Mouse (Mus musculus) olfactory bulb, adult 2 months (tissue): ENCODE results near the gene Rtp1. TPM values are rescaled to one million over a fixed set of nuclear protein-coding genes. Genes with fewer than 3 reads are reported as not detected.

Source experiments
- H3K27ac ChIP-seq: fragments of 200-500 bp; 2 replicates; pipeline ENCODE4 v1.5.1; 2012; ENCODE audit warnings: low read depth, low read length; ENCODE audit not compliant: insufficient read depth
- H3K4me1 ChIP-seq: fragments of 200-500 bp; 2 replicates; pipeline ENCODE4 v1.6.1; 2012; ENCODE audit warnings: low read length; ENCODE audit not compliant: control insufficient read depth, insufficient read depth
- H3K4me3 ChIP-seq: fragments of 200-500 bp; 2 replicates; pipeline ENCODE4 v1.5.1; 2012; ENCODE audit warnings: mild to moderate bottlenecking, low read depth, low read length, moderate library complexity; ENCODE audit not compliant: insufficient read depth
- CTCF ChIP-seq: fragments of 200-500 bp; IDR thresholded peaks from 2 replicates; pipeline ENCODE4 v1.5.1; 2012; ENCODE audit warnings: low read depth, mild to moderate bottlenecking, low read length, moderate library complexity; ENCODE audit not compliant: insufficient read depth
- POLR2A ChIP-seq: fragments of 200-500 bp; IDR thresholded peaks from 2 replicates; pipeline ENCODE4 v1.6.1; 2012; ENCODE audit warnings: mild to moderate bottlenecking, low read depth, low read length, moderate library complexity; ENCODE audit not compliant: insufficient read depth
- WGBS: fragments of 180-500 bp; shearing (Covaris S2); methylation state at CpG from one replicate; pipeline ENCODE4 v1.1.7; 2018; 5-methylcytosine and 5-hydroxymethylcytosine counted together
- polyA plus RNA-seq: library from polyadenylated mRNA; stranded (reverse); fragments of >200 nt; gene quantifications from 2 replicates; pipeline ENCODE4 v1.2.4, GENCODE M21; 2012; ENCODE audit warnings: low replicate concordance; ENCODE audit not compliant: missing spikeins, insufficient read depth, insufficient read length

The Rtp1 gene
- polyA plus RNA-seq, 1 experiment, result not detected

DNA sequence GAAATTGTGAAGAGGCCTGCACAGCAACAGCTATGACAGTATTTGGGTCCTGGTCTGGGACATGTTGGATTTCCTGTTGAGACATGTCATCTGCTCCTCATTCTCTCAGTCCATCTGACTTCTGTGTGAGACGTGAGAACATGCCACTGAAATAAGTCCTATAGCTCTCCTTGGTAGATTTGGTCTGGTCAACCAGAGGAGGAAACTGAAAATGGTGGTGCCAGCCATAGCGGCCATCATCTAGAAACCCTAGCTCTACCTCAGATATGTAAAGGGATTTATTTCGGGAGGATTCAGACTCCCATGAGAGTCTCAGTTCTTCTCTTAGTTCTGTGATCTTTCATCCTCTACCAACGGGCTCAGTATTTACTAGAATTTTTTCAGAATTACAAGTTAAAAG, 46.7 kb downstream of the Rtp1 start:
- Histone ChIP-seq H3K4me3 (no peak overlapping the region), H3K4me1 (no peaks in the 10 kb centered on the region), H3K27ac (no peak overlapping the region)
- WGBS, result 95% methylated on average over 4 of the region's 4 CpGs
- no peak for TF ChIP-seq CTCF
- no peak for TF ChIP-seq POLR2A

DNA sequence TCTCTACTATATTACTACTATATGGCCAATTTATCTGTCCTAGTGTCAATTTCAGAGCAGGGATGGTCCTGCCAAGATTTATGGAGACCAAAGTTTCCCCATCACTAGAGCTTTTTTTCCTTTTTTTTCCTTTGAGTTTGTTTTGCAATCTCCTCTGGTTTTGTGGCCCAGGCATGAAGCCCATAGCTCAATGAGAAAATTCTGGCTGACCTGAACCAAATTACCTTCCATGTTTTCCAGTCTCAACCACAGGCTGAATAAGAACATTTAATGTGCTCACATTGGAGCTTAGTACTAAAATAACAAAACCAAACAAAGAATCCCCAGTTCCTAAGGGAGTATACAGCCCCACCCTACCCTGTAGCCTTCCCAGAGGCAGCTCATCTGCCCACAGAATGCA, 47.7 kb downstream of the Rtp1 start:
- no peaks in the 10 kb centered on the region for H3K4me1 ChIP-seq
- H3K27ac ChIP-seq, result no peak overlapping the region
- no peak overlapping the region for H3K4me3 ChIP-seq
- no peak for TF ChIP-seq POLR2A
- no peak for TF ChIP-seq CTCF

DNA sequence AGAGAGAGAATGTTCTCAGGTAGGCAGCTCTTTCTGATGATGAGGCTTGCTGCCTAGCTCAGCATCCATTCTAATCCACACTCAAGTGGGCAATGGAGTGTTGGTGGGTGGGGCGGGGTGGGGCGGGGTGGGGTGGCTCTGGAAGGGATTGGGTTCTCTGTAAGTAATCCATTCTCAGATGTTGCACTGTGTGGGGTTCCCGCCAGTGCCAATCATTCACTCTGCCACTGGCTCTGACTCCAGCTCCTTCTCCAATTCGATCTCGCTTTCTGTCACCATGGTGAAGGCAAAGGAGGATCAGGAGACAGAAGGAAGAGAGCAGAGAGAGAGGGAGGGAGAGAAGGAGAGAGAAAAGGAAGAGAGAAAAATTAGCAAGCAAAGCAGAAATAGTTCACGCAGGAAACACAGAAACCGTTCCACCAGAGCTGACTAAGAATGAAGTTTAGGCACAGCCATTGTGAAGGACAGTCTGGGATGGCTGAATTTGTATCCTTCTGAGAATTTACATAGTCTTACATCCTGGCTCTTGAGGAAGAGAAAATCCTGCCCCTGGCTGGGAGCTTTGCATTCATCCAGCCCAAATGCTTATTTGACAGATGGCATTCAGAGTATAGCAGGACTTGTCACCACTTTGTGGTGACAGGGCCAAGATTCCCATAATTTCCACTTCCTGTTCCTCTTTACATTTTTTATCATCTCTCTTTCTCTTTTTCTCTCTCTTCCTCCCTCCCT, 51.1 kb downstream of the Rtp1 start:
- Histone ChIP-seq H3K27ac (no peak overlapping the region), H3K4me3 (no peak overlapping the region), H3K4me1 (no peaks in the 10 kb centered on the region)
- 80% methylated on average over 7 of the region's 7 CpGs for whole genome bisulfite sequencing
- TF ChIP-seq CTCF (no peak), POLR2A (no peak)

DNA sequence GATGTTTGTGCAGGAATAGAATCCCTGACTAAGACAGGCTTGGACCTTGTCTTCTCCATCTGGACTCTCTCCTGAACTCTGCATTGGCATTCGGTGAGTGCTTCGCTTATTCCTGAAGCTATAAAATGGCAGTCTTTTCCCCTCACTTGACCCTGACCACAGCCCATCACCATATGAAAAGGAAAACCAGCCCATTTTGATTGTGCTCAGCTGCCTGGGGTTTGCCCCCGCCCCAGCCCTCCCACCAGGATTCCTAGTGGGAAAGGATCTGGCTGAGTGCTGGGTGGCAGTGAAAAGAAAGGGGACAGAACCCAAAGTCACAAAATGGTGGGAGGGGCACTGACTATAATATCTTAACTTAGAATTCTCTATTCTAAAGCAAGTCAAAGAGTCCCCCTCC, 53.3 kb downstream of the Rtp1 start:
- WGBS, result 66% methylated on average over 3 of the region's 3 CpGs
- no peak overlapping the region for H3K4me3 ChIP-seq
- TF ChIP-seq POLR2A (no peak), CTCF (no peak)
- no peak overlapping the region for H3K27ac ChIP-seq
- no peaks in the 10 kb centered on the region for H3K4me1 ChIP-seq

DNA sequence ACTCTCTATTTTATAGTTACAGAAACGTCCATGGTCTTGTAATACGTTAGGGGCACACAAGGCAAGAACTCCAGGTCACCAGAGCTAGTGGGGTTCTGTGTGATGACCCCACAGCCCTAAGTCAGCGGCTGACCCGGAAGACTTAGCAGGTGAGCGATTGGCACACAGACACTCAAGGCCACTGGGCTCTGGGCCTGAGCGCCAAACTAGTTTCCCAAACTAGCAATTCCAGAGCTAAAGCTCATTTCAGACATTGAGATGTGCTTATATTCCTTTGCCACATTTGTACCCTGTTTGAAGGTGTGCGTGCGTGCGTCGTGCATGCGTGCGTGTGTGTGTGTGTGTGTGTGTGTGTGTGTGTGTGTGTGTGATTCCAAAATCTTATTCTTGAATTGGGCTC, 53.9 kb downstream of the Rtp1 start:
- H3K27ac ChIP-seq, result no peak overlapping the region
- H3K4me1 ChIP-seq, result no peaks in the 10 kb centered on the region
- TF ChIP-seq CTCF (no peak), POLR2A (no peak)
- WGBS, result 96% methylated on average over 12 of the region's 12 CpGs
- no peak overlapping the region for H3K4me3 ChIP-seq

DNA sequence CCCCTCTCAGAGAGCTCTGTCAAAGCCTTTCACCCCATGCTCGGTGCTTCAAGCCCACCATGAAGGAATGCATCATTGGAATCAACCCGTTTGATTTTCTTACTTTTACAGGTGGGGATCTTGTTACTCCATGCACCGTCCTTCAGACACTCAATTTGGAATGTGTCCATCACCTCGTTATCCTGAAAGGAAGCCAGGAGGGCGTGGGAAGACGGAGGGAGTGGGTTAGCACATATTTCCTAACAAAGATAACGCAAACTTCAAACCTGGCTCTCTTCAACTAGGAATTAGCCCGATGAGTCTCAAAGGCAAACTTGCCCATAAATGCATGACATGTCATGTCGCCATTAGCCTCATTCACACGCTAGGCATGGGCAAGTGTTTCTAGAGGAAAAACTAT, 54.4 kb downstream of the Rtp1 start:
- H3K27ac ChIP-seq, result no peak overlapping the region
- no peaks in the 10 kb centered on the region for H3K4me1 ChIP-seq
- TF ChIP-seq CTCF, result no peak
- 86% methylated on average over 10 of the region's 10 CpGs for WGBS
- no peak overlapping the region for H3K4me3 ChIP-seq

Other genes with a start within 250 kb of the Rtp1 start
- gene St6gal1, start 204.4 kb upstream of the Rtp1 start, polyA plus RNA-seq, result not detected in 2 replicates
- gene Rtp4, start 91.2 kb downstream of the Rtp1 start, polyA plus RNA-seq, result not detected in 2 replicates
- not detected in 2 replicates for gene Masp1, start 91.7 kb downstream of the Rtp1 start, polyA plus RNA-seq